Mouse (Mus musculus) myocyte (in vitro differentiated cells): ENCODE results near the gene Hdac9. TPM values are rescaled to one million over a fixed set of nuclear protein-coding genes. Genes with fewer than 3 reads are reported as not detected.

Experiments
- H3K27me3 ChIP-seq: one replicate; pipeline ENCODE4 v1.6.1; 2011; ENCODE audit not compliant: control insufficient read depth, insufficient read depth, insufficient read length
- H3K36me3 ChIP-seq: one replicate; pipeline ENCODE4 v1.6.1; 2011; ENCODE audit not compliant: control insufficient read depth, insufficient read depth
- H3K4me2 ChIP-seq: one replicate; pipeline ENCODE4 v1.6.1; 2011; ENCODE audit warnings: low read depth, control low read depth
- H3K4me3 ChIP-seq: one replicate; pipeline ENCODE4 v1.5.1; 2011; ENCODE audit warnings: mild to moderate bottlenecking, control low read depth, moderate library complexity
- H3K79me2 ChIP-seq: one replicate; pipeline ENCODE4 v1.6.1; 2011; ENCODE audit not compliant: control insufficient read depth, insufficient read depth
- H3ac ChIP-seq: one replicate; pipeline ENCODE4 v1.6.1; 2011; ENCODE audit not compliant: control insufficient read depth, insufficient read length
- CEBPB ChIP-seq: IDR thresholded peaks from 2 replicates; pipeline ENCODE4 v1.6.1; 2011; ENCODE audit warnings: mild to moderate bottlenecking, moderate library complexity; ENCODE audit not compliant: poor library complexity, insufficient read depth, severe bottlenecking
- E2F4 ChIP-seq: IDR thresholded peaks from one replicate; pipeline ENCODE4 v1.6.1; 2011; ENCODE audit warnings: mild to moderate bottlenecking, control low read depth, moderate library complexity; ENCODE audit not compliant: insufficient read depth
- MAX ChIP-seq: IDR thresholded peaks from one replicate; pipeline ENCODE4 v1.6.1; 2011; ENCODE audit warnings: low read depth, mild to moderate bottlenecking, control low read depth
- MYOD1 ChIP-seq, 3 experiments: IDR thresholded peaks; one replicate each; pipeline ENCODE4 v1.6.1; 2011; ENCODE audit warnings: control low read depth in 2 of 3, low read depth in 2 of 3, mild to moderate bottlenecking in 2 of 3, moderate library complexity in 1 of 3; ENCODE audit not compliant: insufficient read length in 2 of 3, control insufficient read depth in 1 of 3
- MYOG ChIP-seq, 3 experiments: IDR thresholded peaks; one replicate each; pipeline ENCODE4 v1.6.1; 2011; ENCODE audit warnings: control low read depth in 2 of 3, low read depth in 2 of 3, mild to moderate bottlenecking in 2 of 3; ENCODE audit not compliant: insufficient read length in 2 of 3, control insufficient read depth in 1 of 3, insufficient read depth in 1 of 3
- POLR2A ChIP-seq: IDR thresholded peaks from one replicate; pipeline ENCODE4 v1.6.1; 2011; ENCODE audit warnings: low read depth, mild to moderate bottlenecking, control low read depth, moderate library complexity; ENCODE audit not compliant: insufficient read length
- POLR2AphosphoS2 ChIP-seq: IDR thresholded peaks from one replicate; pipeline ENCODE4 v1.6.1; 2011; ENCODE audit warnings: low read depth, control low read depth; ENCODE audit not compliant: insufficient read length
- REST ChIP-seq: IDR thresholded peaks from one replicate; pipeline ENCODE4 v1.6.1; 2011; ENCODE audit warnings: mild to moderate bottlenecking, control low read depth, moderate library complexity; ENCODE audit not compliant: insufficient read depth, insufficient read length
- SRF ChIP-seq: IDR thresholded peaks from one replicate; pipeline ENCODE4 v1.6.1; 2011; ENCODE audit warnings: low read depth; ENCODE audit not compliant: control insufficient read depth, insufficient read length
- TCF12 ChIP-seq: IDR thresholded peaks from one replicate; pipeline ENCODE4 v1.6.1; 2011; ENCODE audit warnings: mild to moderate bottlenecking, control low read depth; ENCODE audit not compliant: poor library complexity, insufficient read depth, severe bottlenecking
- TCF3 ChIP-seq: IDR thresholded peaks from one replicate; pipeline ENCODE4 v1.6.1; 2011; ENCODE audit warnings: low read depth, control low read depth; ENCODE audit not compliant: insufficient read length
- USF1 ChIP-seq: IDR thresholded peaks from one replicate; pipeline ENCODE4 v1.6.1; 2011; ENCODE audit warnings: low read depth, mild to moderate bottlenecking, control low read depth, moderate library complexity
- polyA plus RNA-seq: library from polyadenylated mRNA; unstranded; fragments of >200 nt; fragmentation: generic; extraction: Trizol; gene quantifications from one replicate; pipeline ENCODE4 v1.2.1, GENCODE M21; 2012; ENCODE audit warnings: missing spikeins

The Hdac9 gene
- polyA plus RNA-seq, 1 experiment = 0.47 TPM

GRCm38 (mm10) chr12:34587171-34587570 lies 329.7 kb downstream of the Hdac9 start:
- Histone ChIP-seq H3K4me2 (no peak overlapping the region), H3K79me2 (no peaks in the 10 kb centered on the region), H3K36me3 (no peaks in the 10 kb centered on the region), H3K4me3 (no peak overlapping the region), H3ac (no peak overlapping the region), H3K27me3 (no peaks in the 10 kb centered on the region)
- TF ChIP-seq REST (no peak), TCF3 (no peak), POLR2A (no peak), E2F4 (no peak), MYOD1 (IDR thresholded peaks at IDR 0.05; ENCODE audit: control insufficient read depth in 1 of 3, insufficient read length in 2 of 3, low read depth in 2 of 3) (no peak), POLR2AphosphoS2 (no peak), MAX (no peak), USF1 (no peak), SRF (no peak), CEBPB (no peak), MYOG (IDR thresholded peaks at IDR 0.05; ENCODE audit: control insufficient read depth in 1 of 3, insufficient read depth in 1 of 3, insufficient read length in 2 of 3, low read depth in 2 of 3) (no peak), TCF12 (no peak)

DNA sequence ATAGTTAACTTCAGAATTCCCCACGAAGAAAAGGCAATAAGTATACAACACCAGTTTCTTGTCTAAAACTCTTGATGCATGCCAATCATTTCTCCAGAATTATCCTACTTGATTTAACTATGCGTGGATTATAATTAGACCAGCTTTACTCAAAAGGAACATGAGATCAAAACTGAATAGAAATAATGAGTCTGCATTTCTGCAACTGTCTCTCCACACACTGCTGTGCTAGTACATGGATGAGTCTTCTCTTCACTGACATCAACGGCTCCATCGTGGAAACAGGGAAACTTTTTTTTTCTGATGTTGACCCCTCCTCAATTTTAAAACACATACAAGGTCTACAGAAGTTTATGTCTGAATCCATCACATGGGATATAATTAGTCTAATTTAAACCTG lies 334.4 kb downstream of the Hdac9 start:
- H3K79me2 ChIP-seq = no peaks in the 10 kb centered on the region
- no peaks in the 10 kb centered on the region for H3K36me3 ChIP-seq
- H3K4me2 ChIP-seq = no peak overlapping the region
- no peak overlapping the region for H3K4me3 ChIP-seq
- no peak overlapping the region for H3ac ChIP-seq
- H3K27me3 ChIP-seq = no peaks in the 10 kb centered on the region
- TF ChIP-seq E2F4 (no peak), USF1 (no peak), MYOD1 (IDR thresholded peaks at IDR 0.05; ENCODE audit: control insufficient read depth in 1 of 3, insufficient read length in 2 of 3, low read depth in 2 of 3) (no peak), SRF (no peak), TCF12 (no peak), TCF3 (no peak), MYOG (IDR thresholded peaks at IDR 0.05; ENCODE audit: control insufficient read depth in 1 of 3, insufficient read depth in 1 of 3, insufficient read length in 2 of 3, low read depth in 2 of 3) (no peak), POLR2AphosphoS2 (no peak), CEBPB (no peak)

DNA sequence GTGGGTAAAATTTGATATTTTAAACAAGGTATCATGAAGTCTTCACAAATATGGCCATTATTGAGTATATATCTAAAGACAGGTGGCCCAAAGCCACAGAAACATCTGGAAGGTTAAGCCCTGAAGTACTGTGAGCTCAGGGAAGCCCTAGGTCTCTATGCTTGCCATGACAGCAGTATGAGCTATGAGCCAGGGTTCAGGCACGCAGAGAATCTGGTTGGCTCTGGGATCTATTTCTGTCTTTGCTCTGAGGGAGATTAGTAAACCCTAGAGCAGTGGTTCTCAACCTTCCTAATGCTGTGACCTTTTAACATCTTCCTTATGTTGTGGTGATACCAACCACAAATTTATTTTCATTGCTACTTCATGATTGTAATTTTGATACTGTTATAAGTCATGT lies 337.7 kb downstream of the Hdac9 start:
- Histone ChIP-seq H3K36me3 (no peaks in the 10 kb centered on the region), H3K4me2 (no peak overlapping the region), H3K4me3 (no peak overlapping the region), H3K27me3 (no peaks in the 10 kb centered on the region), H3K79me2 (no peaks in the 10 kb centered on the region), H3ac (no peak overlapping the region)
- no peak for TF ChIP-seq REST
- TF ChIP-seq MYOD1 (IDR thresholded peaks at IDR 0.05; ENCODE audit: control insufficient read depth in 1 of 3, insufficient read length in 2 of 3, low read depth in 2 of 3) = no peak
- no peak for TF ChIP-seq POLR2AphosphoS2
- no peak for TF ChIP-seq MAX
- no peak for TF ChIP-seq USF1
- no peak for TF ChIP-seq CEBPB
- no peak for TF ChIP-seq TCF3
- no peak for TF ChIP-seq SRF
- TF ChIP-seq TCF12 = no peak
- TF ChIP-seq E2F4 = no peak
- no peak for TF ChIP-seq POLR2A
- TF ChIP-seq MYOG (IDR thresholded peaks at IDR 0.05; ENCODE audit: control insufficient read depth in 1 of 3, insufficient read depth in 1 of 3, insufficient read length in 2 of 3, low read depth in 2 of 3) = no peak

DNA sequence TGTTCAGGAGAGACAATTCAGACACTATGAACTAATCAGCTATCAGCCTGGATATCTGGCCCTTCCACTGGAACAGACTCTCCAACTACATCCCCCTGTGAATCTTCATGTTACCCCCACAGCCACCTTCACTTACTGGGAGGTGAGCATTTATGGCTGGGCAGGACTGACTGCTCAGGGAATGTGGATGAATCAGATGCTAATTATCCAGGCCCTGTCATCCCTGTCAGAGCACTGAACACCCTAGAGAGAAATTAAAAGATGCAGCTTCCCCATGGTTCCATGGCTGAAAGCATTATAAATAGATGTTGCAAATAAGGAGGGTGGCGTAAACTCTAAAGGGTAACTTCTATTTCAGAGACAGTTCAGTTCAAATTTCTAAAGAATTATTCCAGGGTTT lies 345.8 kb downstream of the Hdac9 start:
- no peak for TF ChIP-seq REST
- TF ChIP-seq SRF = no peak
- no peak for TF ChIP-seq MYOG (IDR thresholded peaks at IDR 0.05; ENCODE audit: control insufficient read depth in 1 of 3, insufficient read depth in 1 of 3, insufficient read length in 2 of 3, low read depth in 2 of 3)
- TF ChIP-seq E2F4 = no peak
- no peak for TF ChIP-seq POLR2A
- TF ChIP-seq MYOD1 (IDR thresholded peaks at IDR 0.05; ENCODE audit: control insufficient read depth in 1 of 3, insufficient read length in 2 of 3, low read depth in 2 of 3) = no peak
- no peak for TF ChIP-seq POLR2AphosphoS2
- TF ChIP-seq TCF3 = no peak
- TF ChIP-seq USF1 = no peak
- TF ChIP-seq CEBPB = no peak
- no peak overlapping the region for H3K4me3 ChIP-seq
- H3K79me2 ChIP-seq = no peaks in the 10 kb centered on the region
- H3ac ChIP-seq = no peak overlapping the region
- no peaks in the 10 kb centered on the region for H3K27me3 ChIP-seq
- H3K4me2 ChIP-seq = no peak overlapping the region
- H3K36me3 ChIP-seq = no peaks in the 10 kb centered on the region
